Mouse (Mus musculus) heart, embryonic 11.5 days (tissue): ENCODE results near the gene Cdc20b. TPM values are rescaled to one million over a fixed set of nuclear protein-coding genes. Genes with fewer than 3 reads are reported as not detected.
A peak's percentile ranks its signal among the peaks of the same experiment; 100 is the strongest.

Experiments used
- ATAC-seq: fragments of 200-750 bp; cut with Nextera tagmentation; replicated peaks from 2 replicates; pipeline ENCODE4 v1.8.0; 2017; ENCODE audit warnings: moderate library complexity; ENCODE audit not compliant: insufficient number of reproducible peaks, low FRiP score, low TSS enrichment
- H3K27ac ChIP-seq: fragments of 300-500 bp; sonication (generic); 2 replicates; pipeline ENCODE4 v1.5.1; 2014; ENCODE audit warnings: mild to moderate bottlenecking, low read depth, low read length
- H3K27me3 ChIP-seq: fragments of 300-500 bp; sonication (generic); 2 replicates; pipeline ENCODE4 v1.6.1; 2014; ENCODE audit warnings: mild to moderate bottlenecking, low read length, mixed read lengths; ENCODE audit not compliant: control insufficient read depth, insufficient read depth
- H3K36me3 ChIP-seq: fragments of 300-500 bp; sonication (generic); 2 replicates; pipeline ENCODE4 v1.6.1; 2014; ENCODE audit warnings: mild to moderate bottlenecking, low read length, moderate library complexity, mixed read lengths; ENCODE audit not compliant: control insufficient read depth, insufficient read depth
- H3K4me1 ChIP-seq: fragments of 300-500 bp; sonication (generic); 2 replicates; pipeline ENCODE4 v1.6.1; 2014; ENCODE audit warnings: low read length; ENCODE audit not compliant: control insufficient read depth, insufficient read depth
- H3K4me2 ChIP-seq: fragments of 300-500 bp; sonication (generic); 2 replicates; pipeline ENCODE4 v1.6.1; 2014; ENCODE audit warnings: mild to moderate bottlenecking, moderate library complexity
- H3K4me3 ChIP-seq: fragments of 300-500 bp; sonication (generic); 2 replicates; pipeline ENCODE4 v1.5.1; 2014; ENCODE audit warnings: low read depth, low read length
- H3K9ac ChIP-seq: fragments of 300-500 bp; sonication (generic); 2 replicates; pipeline ENCODE4 v1.6.1; 2014; ENCODE audit warnings: mild to moderate bottlenecking, low read depth, low read length, moderate library complexity
- H3K9me3 ChIP-seq: fragments of 300-500 bp; sonication (generic); replicated peaks from 2 replicates; pipeline ENCODE4 v1.6.1; 2016; ENCODE audit warnings: low read length; ENCODE audit not compliant: control insufficient read depth
- whole genome bisulfite sequencing: fragments of 180-500 bp; shearing (Covaris S2); extraction: QIAGEN DNeasy Blood & Tissue Kit; methylation state at CpG from one replicate; pipeline ENCODE4 v1.1.7; 2014; ENCODE audit not compliant: insufficient replicate concordance; 5-methylcytosine and 5-hydroxymethylcytosine counted together
- polyA plus RNA-seq: library from polyadenylated mRNA; unstranded; fragments of >200 nt; fragmentation: Nextera tagmentation; extraction: Ambion mirVana; gene quantifications from 2 replicates; pipeline ENCODE4 v1.2.1, GENCODE M21; 2014

Cdc20b gene
- polyA plus RNA-seq, 1 experiment from 2014 or later, result 0.14 TPM

DNA sequence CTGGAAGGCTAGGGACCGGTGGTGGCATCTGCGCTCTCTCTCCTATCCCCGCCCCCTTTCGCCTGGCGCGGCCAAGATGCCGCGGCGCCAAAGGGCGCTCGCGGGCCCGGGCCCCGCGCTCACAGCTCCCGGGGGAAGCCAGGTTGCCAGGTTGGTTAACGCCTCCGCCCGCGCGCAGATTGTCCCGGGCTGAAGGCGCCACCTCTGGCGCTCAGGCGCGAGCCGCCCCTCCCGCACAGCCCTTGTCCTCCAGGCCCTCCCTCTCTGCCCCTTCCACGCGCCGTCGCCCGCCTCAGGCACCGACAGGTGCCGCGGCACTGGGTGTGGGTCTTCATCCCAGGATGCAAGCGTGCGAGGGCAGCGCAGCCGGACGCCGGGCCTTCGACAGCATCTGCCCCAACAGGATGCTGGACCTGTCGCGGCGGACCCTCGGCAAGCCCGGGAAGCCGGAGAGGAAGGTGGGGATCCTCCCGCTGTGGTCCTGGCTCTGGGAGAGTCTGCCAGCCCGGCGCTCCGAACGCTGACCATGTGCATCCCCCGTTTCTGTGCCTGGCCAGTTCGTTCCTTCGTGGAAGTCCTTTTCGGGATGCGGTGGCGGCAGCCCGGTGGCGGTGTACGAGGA is 41.3 kb upstream of the Cdc20b start, which contains the start of gene Mcidas:
Gene Mcidas (plus strand): TSS at position 315 of the 622 bp plus-strand sequence.
- H3K9ac ChIP-seq, result 0 out of 2 replicates have a peak within 1 kb of the TSS, but pooled peaks have one; percentile 10
- H3K4me3 ChIP-seq, result peak within 1 kb of the TSS; percentile 47
- under 1% methylated on average over 63 of the region's 63 CpGs for WGBS
- peak within 1 kb of the TSS; percentile 87 for H3K4me2 ChIP-seq
- no peak within 1 kb of the TSS for H3K27ac ChIP-seq
- H3K36me3 ChIP-seq, result no peaks in the 10 kb centered on the region
- no peak for ATAC-seq
- H3K4me1 ChIP-seq, result peaks cover 19% of the 10 kb centered on the region
- H3K27me3 ChIP-seq, result peaks cover 93% of the 10 kb centered on the region
- H3K9me3 ChIP-seq, result no peaks in the 10 kb centered on the region

DNA sequence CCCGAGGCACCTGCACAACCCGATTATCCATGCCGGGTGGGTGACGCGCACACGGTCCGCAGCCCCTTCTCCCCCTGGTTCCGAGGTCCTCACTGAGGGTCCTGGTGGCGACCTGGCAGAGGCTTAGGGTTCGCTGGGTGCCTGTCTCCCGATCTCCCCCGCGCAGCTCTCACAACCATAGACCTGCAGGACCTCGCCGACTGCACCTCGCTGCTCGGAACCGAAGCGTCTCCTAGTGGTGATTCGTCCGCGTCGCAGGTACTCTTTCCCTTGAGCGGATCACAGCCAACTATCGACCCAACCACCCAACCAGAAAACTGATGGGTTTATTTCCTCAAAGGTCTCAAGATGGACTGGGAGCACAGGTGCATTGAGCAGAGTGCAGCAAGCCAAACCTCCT is 40.7 kb upstream of the Cdc20b start:
- peaks cover 15% of the 10 kb centered on the region for H3K4me1 ChIP-seq
- H3K4me2 ChIP-seq, result peak overlapping the region; percentile 87
- no peak overlapping the region for H3K9ac ChIP-seq
- ATAC-seq, result no peak
- H3K27me3 ChIP-seq, result peaks cover 91% of the 10 kb centered on the region
- no peaks in the 10 kb centered on the region for H3K36me3 ChIP-seq
- peak overlapping the region; percentile 47 for H3K4me3 ChIP-seq
- no peaks in the 10 kb centered on the region for H3K9me3 ChIP-seq
- 1% methylated on average over 25 of the region's 25 CpGs for WGBS
- no peak overlapping the region for H3K27ac ChIP-seq

DNA sequence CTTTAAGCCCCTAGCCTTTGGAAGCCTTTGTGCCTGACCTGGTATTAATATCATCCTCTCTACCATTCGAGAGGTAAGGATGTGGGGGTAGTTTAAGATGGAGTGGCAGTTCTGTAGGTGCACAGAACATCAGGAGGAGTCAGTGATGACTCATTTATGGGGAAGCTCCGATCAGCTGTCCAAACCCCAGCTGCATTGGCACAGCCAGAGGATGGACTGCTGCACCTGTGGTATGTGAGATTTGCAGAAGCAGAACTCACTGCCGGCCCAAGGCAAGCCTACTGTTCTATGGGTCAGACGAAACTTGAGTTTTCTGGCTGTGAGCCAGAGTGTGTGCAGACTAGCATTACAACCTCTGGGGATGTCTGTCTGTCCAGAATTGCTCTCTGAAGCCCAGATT is 38.5 kb upstream of the Cdc20b start:
- no peak overlapping the region for H3K27ac ChIP-seq
- peaks cover 77% of the 10 kb centered on the region for H3K27me3 ChIP-seq
- H3K4me3 ChIP-seq, result no peak overlapping the region
- 65% methylated on average over 4 of the region's 4 CpGs for WGBS
- no peaks in the 10 kb centered on the region for H3K36me3 ChIP-seq
- H3K9ac ChIP-seq, result no peak overlapping the region
- peaks cover 8% of the 10 kb centered on the region for H3K4me1 ChIP-seq
- ATAC-seq, result no peak
- H3K9me3 ChIP-seq, result no peaks in the 10 kb centered on the region
- H3K4me2 ChIP-seq, result no peak overlapping the region

DNA sequence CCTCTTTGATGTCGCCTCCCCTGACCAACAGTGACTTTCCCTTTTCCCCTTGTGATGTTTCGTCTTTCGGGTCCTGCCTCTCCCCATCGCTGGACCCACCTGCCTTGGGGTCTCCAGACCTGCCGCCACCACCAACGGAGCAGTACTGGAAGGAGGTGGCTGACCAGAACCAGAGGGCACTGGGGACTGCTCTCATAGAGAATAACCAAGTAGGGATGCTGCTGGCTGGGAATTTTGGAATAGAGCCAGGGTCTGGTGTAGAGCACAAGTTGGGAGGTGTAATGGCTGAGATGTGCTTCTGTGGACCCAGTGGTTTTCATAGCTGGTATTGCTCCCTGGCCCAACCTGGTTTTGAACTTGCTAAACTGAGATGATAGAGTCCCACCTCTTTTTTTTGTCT is 37.5 kb upstream of the Cdc20b start:
- no peaks in the 10 kb centered on the region for H3K9me3 ChIP-seq
- no peak overlapping the region for H3K4me2 ChIP-seq
- peaks cover 72% of the 10 kb centered on the region for H3K27me3 ChIP-seq
- H3K4me1 ChIP-seq, result peaks cover 8% of the 10 kb centered on the region
- 60% methylated on average over 6 of the region's 6 CpGs for WGBS
- H3K36me3 ChIP-seq, result no peaks in the 10 kb centered on the region
- H3K27ac ChIP-seq, result no peak overlapping the region
- no peak for ATAC-seq
- H3K9ac ChIP-seq, result no peak overlapping the region
- H3K4me3 ChIP-seq, result no peak overlapping the region

DNA sequence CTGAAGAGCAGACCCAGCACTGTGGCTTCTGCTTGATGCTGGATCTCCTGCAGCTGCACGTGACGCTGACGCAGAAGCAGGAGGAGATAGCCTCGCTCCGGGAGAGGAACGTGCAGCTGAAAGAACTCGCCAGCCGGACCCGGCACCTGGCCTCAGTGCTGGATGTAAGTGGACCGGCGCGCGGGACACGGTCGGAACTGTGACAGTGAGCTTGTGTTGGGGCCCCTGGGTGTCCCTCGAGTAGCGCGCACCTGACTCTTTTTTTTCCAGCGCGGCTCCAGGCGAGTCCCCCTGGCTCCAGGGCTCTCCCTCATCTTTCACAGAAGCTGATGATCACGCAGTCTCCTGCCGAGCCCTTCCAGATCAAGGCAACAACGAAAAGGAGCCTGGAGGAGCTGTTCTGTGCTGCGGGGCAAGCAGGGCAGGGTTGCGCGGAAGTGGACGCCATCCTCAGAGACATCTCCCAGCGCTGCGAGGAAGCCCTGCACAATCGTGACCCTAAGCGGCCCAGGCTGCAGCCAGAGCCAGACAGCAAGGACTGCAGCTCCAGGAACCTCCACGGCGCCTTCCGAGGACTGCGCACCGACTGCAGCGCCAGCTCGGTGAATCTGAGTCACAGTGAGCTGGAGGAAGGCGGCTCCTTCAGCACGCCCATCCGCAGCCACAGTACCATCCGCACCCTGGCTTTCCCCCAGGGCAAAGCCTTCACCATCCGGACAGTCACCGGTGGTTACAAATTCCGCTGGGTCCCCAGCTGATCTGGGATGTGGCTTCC is 36.3 kb upstream of the Cdc20b start:
- H3K36me3 ChIP-seq, result no peaks in the 10 kb centered on the region
- no peak for ATAC-seq
- H3K9ac ChIP-seq, result 0 out of 2 replicates have a peak overlapping the region, but pooled peaks have one; percentile 22
- no peak overlapping the region for H3K27ac ChIP-seq
- peak overlapping the region; percentile 48 for H3K4me3 ChIP-seq
- peaks cover 5% of the 10 kb centered on the region for H3K4me1 ChIP-seq
- no peaks in the 10 kb centered on the region for H3K9me3 ChIP-seq
- under 1% methylated on average over 46 of the region's 46 CpGs for WGBS
- peaks cover 61% of the 10 kb centered on the region for H3K27me3 ChIP-seq
- H3K4me2 ChIP-seq, result peak overlapping the region; percentile 95

DNA sequence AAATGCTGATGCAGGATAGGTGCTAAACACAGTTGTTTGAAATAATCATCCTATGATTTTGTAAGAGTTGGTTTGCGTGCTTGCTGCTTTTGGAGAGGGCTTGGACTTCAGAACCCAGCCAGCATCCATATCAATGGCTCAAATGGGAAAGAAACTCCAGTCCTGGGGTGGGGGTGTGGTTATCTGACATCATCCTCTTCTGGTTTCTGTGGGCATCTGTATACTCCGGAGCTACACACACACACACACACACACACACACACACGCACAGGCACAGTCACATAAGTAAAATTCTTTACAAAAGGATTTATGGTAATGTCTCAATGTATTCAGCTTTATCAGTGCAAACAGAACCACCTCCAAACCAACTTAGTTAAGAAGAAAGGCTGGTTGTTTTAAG is 34.8 kb upstream of the Cdc20b start:
- no peak overlapping the region for H3K9ac ChIP-seq
- ATAC-seq, result no peak
- no peaks in the 10 kb centered on the region for H3K9me3 ChIP-seq
- H3K27me3 ChIP-seq, result peaks cover 46% of the 10 kb centered on the region
- no peaks in the 10 kb centered on the region for H3K4me1 ChIP-seq
- WGBS, result 72% methylated on average over 3 of the region's 3 CpGs
- H3K27ac ChIP-seq, result no peak overlapping the region
- H3K4me2 ChIP-seq, result no peak overlapping the region
- no peaks in the 10 kb centered on the region for H3K36me3 ChIP-seq
- no peak overlapping the region for H3K4me3 ChIP-seq

DNA sequence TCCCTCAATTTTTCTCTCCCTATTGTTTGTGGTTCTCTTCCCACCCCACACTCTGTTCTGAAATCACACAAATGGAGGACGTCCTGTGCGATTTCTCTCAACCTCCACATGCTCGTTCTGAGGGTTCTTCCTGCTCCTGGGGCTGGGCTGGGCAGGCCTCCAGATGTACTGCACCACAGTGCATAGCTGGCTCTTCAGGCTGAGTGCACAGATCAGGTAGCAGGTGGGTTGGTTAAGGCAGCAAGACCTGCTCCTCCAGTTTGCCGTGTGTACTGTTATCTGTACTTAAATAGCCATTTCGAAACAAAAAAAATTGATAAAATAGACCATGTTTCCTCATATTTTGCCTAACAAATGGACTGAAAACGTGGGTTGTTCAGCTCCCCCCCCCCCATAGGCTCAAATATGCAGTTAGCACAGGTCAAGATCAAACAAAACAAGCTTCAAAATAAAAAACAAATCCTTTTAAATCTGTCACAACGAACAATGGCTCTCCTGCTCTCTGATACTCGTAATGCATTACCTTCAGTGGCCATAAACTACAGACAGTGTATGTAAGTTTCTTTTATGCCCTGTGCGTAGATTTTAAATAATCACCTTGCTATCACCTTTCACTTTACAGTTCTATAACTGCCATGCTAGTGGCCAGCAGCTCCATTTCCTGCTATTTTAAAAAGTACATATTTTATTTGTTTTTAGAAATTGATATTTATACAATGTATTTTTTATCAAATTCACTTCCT is 34.2 kb upstream of the Cdc20b start:
- no peak overlapping the region for H3K27ac ChIP-seq
- no peaks in the 10 kb centered on the region for H3K36me3 ChIP-seq
- H3K4me1 ChIP-seq, result no peaks in the 10 kb centered on the region
- no peak overlapping the region for H3K4me2 ChIP-seq
- no peaks in the 10 kb centered on the region for H3K9me3 ChIP-seq
- ATAC-seq, result no peak
- no peak overlapping the region for H3K9ac ChIP-seq
- WGBS, result 64% methylated on average over 9 of the region's 9 CpGs
- peaks cover 39% of the 10 kb centered on the region for H3K27me3 ChIP-seq
- no peak overlapping the region for H3K4me3 ChIP-seq

DNA sequence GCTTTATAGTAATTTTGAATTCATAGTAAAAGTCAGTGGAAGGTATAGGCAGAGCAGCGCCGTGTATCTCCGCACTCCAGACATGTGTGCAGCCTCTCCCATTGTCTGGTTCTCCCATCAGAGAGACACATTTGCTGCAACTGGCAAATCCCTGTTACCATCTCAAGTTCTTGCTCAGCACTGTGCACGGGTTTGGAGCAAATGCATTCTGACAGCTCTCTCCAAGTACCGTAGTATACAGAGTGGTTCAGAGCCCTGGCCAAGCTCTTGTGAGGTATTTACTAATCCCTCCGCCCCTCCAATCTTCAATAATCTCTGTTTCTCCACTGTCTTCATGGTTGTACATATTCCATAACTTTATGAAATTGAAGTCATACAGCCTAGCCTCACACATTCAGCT is 22.2 kb upstream of the Cdc20b start:
- H3K4me1 ChIP-seq, result 0 out of 2 replicates have a peak, but pooled peaks cover 2% of the 10 kb centered on the region
- H3K9ac ChIP-seq, result no peak overlapping the region
- WGBS, result 72% methylated on average over 6 of the region's 6 CpGs
- H3K4me2 ChIP-seq, result peak overlapping the region; percentile 64
- H3K9me3 ChIP-seq, result no peaks in the 10 kb centered on the region
- H3K27ac ChIP-seq, result no peak overlapping the region
- no peaks in the 10 kb centered on the region for H3K36me3 ChIP-seq
- no peaks in the 10 kb centered on the region for H3K27me3 ChIP-seq
- no peak for ATAC-seq
- no peak overlapping the region for H3K4me3 ChIP-seq
